Mouse (Mus musculus) lung, adult 2 months (tissue): ENCODE data around the gene Olfr104-ps.

ENCODE experiments used
- CTCF ChIP-seq: fragments of 200-500 bp; IDR thresholded peaks from 2 replicates; pipeline ENCODE4 v1.5.1; 2011; ENCODE audit warnings: mild to moderate bottlenecking, low read length, control low read depth; ENCODE audit not compliant: insufficient read depth
- POLR2A ChIP-seq: fragments of 200-500 bp; IDR thresholded peaks from 2 replicates; pipeline ENCODE4 v1.6.1; 2011; ENCODE audit warnings: low read depth, mild to moderate bottlenecking, control low read depth, low read length, borderline replicate concordance; ENCODE audit errors: extremely low read depth

DNA sequence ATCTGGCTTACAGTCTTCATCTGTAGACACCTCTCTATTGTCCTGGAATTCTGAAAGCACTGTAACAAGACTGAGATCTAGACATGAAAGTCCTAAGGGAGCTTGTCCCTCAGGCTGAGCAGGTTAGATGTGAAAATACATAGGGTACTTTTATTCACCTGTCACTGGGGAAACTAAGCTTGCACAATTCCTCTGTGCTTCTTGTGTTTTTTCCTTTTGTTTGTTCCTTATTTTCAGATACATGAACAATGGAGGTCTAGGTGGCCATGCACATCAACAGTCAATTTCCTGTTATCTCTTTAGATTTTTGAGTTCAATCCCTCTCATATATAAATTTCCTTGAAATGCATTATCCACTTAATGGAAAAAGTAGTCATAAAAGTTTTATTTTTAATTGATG lies 42.4 kb upstream of the Olfr104-ps start, which contains the start of gene Olfr102:
- no peak for TF ChIP-seq CTCF
- TF ChIP-seq POLR2A, result no peak
